Mouse (Mus musculus) heart, postnatal 0 days (tissue): ENCODE measurements around the gene Wdr48.

Experiments used
- CTCF ChIP-seq: IDR thresholded peaks from 2 replicates; pipeline ENCODE4 v1.5.1; 2016; ENCODE audit warnings: antibody characterized with exemption, control low read depth, low read depth
- EP300 ChIP-seq: IDR thresholded peaks from 2 replicates; pipeline ENCODE4 v1.6.1; 2016; ENCODE audit warnings: antibody characterized with exemption, low read depth

- peak; percentile 57 for TF ChIP-seq CTCF
- no peak for TF ChIP-seq EP300
These were observed 4.0 kb upstream of the Wdr48 start for GRCm38 (mm10) chr9:119890692-119891091.
